Mouse (Mus musculus) left cerebral cortex, postnatal 36 days (tissue): Measurements from ENCODE around the gene Slc35a3. TPM values are rescaled to one million over a fixed set of nuclear protein-coding genes. Genes with fewer than 3 reads are reported as not detected.
A peak's percentile ranks its signal among the peaks of the same experiment; 100 is the strongest.
"Not testable (repeated sequence)": the region's sequence is repeated elsewhere in the genome, so short reads cannot be mapped to it uniquely, and the experiment has no call there.

Source experiments
- DNase-seq, 2 experiments: peaks; one replicate each; pipeline ENCODE4 v3.0.0; 2021 to 2022; ENCODE audit warnings: low spot score in 2 of 2, mixed read lengths in 1 of 2
- intact Hi-C: fragments of 180-260 bp; cut with DNase I; formaldehyde crosslinking; loops from one replicate; pipeline ENCODE4 v1.15.1; 2025
- total RNA-seq, 2 experiments: library from RNA; stranded (reverse); gene quantifications; 2 replicates each; pipeline ENCODE4 v1.2.3; 2021

The Slc35a3 gene
- 10 to 100 TPM; 12.9 to 13.5 TPM for total RNA-seq

DNA sequence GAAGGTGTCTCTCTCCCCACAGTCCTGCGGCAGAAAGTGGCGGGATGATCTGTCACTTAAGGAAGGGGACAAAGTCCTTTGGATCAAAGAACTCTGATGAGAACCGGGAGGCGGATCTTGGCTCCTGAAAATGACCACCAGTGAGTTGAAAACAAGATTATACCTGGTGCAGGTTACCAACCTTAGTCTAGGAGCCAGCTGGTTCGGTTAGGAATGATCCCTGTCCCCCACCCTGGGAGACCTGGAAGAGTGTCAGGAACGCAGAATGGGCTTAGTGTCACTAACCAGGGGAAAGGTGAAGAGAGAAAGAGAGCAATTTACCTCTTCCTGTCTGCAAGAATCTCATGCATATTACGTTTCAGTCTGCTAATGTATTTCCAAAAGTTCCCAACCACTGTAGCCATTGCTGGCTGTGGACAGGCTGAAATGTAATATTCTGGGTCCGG lies at the start of gene Slc35a3:
TSS of gene Slc35a3 (minus strand) at position 396 of the 446 bp plus-strand sequence.
- DNase-seq, result no peak
- intact Hi-C loops, result loop anchor here (5.0 kb wide), 1 partner anchor 50 kb away; the partner anchor contains the start of gene Mfsd14a

- DNase-seq, result no peak
- intact Hi-C loops, result no loop called here
These were observed 40.2 kb upstream of the Slc35a3 start for GRCm38 (mm10) chr3:116752818-116753217.

DNA sequence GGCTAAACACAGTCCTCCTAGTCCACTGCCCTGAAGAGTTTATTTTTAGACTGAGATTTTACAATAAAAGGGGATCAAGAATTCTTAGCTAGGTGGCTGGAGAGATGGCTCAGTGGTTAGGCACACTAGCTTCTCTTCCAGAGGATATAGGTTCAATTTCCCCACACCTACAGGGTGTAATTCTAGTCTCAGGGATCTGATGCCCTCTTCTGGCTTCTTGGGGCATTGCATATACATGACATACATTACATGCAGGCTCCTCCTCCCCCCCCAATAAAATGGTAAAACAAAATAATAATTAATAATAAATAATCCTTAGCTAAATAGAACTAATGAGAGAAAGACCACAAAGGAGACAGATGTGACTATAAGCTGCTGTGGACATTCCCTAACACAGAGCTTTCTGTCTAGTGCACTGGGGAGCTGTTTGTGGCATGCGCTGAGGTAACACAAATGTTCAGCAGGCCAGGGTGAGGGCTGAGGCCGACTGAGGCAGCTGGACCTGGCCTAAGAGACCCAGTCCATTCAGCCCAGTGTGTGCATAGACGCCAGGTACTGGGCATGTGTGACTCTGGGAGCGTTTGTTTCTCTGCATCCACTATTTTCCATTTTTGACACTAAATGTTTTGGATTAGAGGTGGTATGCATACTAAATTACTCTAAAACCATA lies 38.7 kb upstream of the Slc35a3 start:
- intact Hi-C loops, result no loop called here
- no peak for DNase-seq

GRCm38 (mm10) chr3:116748391-116749170 lies 36.0 kb upstream of the Slc35a3 start:
- no peak for DNase-seq
- intact Hi-C loops, result loop anchor here (5.0 to 10.0 kb wide), 3 partner anchors 154 to 414 kb away; partner anchors contain the start of genes Rtca and Sass6

- intact Hi-C loops, result loop anchor here (5.0 to 10.0 kb wide), 3 partner anchors 153 to 413 kb away; partner anchors contain the start of genes Rtca and Sass6
- not testable (repeated sequence) for DNase-seq
These were observed 35.0 kb upstream of the Slc35a3 start for GRCm38 (mm10) chr3:116747648-116748047.

DNA sequence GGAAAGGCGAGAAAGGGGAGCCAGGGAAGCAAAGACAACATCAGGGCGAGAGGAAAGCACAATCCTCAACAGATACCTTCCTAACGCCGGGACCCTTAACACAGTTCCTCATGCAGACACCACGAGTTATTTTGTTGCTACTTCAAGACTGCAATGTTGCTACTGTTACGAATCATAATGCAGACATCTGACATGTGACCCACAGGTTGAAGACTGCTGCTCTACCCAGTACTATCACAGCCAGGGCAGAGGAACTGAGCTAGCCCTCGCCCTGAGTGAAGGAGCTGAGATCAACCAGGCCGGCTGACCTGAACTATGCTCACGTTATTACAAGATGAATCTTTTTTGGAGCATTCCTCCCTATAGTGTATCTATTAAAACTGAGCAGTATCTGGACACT lies 28.3 kb upstream of the Slc35a3 start:
- DNase-seq, result no peak
- intact Hi-C loops, result loop anchor here (10.0 kb wide), 2 partner anchors 146 to 406 kb away; partner anchors contain the start of gene Sass6

GRCm38 (mm10) chr3:116740106-116740505 lies 27.5 kb upstream of the Slc35a3 start:
- intact Hi-C loops, result loop anchor here (10.0 kb wide), 2 partner anchors 145 to 405 kb away; partner anchors contain the start of gene Sass6
- no peak for DNase-seq

DNA sequence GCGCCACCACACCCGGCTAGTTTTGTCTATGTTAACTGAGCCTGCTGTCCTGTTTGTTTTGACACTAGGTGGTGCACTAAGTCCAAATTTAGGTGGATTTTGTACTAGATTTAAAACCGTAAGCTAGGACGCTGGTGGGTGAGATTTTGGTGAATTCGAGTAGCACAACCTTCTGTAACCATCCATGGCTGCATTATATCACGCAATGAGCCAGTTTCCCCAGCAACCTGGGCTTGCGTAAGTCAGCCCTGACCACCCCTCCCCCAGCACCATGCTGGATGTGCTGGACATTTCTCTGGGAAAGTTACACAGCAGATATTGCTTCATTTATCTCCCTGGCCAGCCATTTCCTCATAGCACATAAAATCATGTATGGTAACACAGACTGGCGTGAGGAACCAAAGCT lies 24.7 kb upstream of the Slc35a3 start:
- no peak for DNase-seq
- intact Hi-C loops, result no loop called here

GRCm38 (mm10) chr3:116729483-116730174 lies 17.0 kb upstream of the Slc35a3 start:
- no peak for DNase-seq
- intact Hi-C loops, result no loop called here

GRCm38 (mm10) chr3:116726807-116727206 lies 14.2 kb upstream of the Slc35a3 start:
- no peak for DNase-seq
- intact Hi-C loops, result no loop called here

DNA sequence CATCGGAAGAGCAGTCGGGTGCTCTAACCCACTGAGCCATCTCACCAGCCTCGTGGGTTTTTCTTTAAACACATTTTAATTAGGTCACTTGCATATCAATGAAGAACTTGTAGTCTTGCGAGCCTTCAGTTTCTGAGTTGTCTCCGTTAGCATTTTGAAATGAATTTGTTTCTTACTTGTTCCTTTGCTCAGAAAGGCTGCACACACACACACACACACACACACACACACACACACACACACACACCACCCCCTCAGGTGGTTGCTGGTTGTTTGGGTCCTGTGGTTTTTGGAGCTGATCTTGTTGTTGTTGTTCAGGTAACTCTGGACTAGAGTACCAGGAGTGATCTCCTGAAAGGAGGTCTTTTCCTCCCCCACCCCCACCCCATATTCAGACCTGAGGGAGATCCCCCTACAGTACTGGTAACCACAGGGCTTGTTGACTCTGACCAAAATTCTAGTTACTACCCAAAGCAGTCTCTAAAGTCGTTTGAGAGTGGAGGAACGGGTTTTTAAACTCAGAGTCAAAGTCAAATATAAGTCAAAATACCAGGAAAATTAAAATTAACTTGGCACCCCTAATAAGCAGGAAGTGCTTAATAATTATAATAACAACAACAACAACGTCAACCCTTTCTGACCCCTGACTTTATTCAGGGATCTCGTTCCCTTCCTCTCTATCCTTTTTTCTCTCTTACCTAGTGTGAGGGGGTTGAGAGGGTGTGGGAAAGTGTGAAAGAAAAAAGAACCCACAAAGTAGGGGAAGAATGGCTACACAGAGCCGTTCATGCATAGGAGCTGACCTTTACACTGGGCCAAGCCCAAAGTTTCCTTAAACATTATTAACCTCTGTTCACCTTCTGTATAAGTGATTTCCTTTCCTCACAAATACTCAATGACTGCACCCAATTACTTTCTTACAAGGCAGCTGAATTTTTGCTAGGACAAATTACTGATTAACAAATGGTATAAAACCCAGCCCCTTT lies 11.2 kb upstream of the Slc35a3 start:
- no peak for DNase-seq
- intact Hi-C loops, result no loop called here

DNA sequence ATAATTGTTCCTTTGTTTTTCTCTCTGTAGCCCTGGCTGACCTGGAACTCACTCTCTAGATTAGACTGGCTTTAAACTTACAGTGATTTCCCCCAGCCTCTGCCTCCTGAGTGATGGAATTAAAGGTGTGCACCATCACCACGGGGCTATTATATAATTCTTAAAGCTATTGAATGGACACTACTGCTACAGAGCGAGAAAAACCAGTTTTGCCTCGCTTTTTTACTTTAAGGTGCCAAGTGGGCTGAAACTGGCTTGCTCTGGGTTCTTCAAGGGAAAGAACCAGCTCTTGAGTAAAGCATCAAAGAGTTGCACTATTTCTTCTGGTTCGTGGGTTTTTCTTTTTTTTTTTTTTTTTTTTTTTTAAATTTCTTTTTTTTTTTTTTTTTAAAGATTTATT lies 10.3 kb upstream of the Slc35a3 start:
- intact Hi-C loops, result no loop called here
- DNase-seq, result no peak

GRCm38 (mm10) chr3:116718951-116719350 lies 6.3 kb upstream of the Slc35a3 start:
- intact Hi-C loops, result no loop called here
- DNase-seq, result no peak

DNA sequence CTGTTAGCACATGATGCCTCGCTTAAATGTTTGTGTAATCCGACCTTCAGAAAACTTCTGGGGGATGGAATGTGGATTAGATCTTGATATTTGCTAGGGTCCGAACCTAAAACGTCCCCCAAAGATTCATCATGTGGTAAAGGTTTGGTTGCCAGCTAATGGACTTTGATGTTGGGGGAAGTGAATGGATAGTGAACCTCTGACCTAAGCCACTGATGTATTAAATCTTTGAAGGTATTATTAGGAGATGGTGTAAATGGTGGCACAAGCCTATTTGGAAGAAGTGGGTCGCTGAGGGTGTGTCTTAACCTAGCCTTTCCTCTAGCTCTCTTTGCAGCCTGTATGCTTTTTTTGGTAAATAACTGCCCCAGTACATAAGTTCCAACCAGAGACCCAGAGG lies 400 bp upstream of the Slc35a3 start:
- intact Hi-C loops, result loop anchor here (5.0 kb wide), 1 partner anchor 51 kb away; the partner anchor contains the start of gene Mfsd14a
- no peak for DNase-seq

DNA sequence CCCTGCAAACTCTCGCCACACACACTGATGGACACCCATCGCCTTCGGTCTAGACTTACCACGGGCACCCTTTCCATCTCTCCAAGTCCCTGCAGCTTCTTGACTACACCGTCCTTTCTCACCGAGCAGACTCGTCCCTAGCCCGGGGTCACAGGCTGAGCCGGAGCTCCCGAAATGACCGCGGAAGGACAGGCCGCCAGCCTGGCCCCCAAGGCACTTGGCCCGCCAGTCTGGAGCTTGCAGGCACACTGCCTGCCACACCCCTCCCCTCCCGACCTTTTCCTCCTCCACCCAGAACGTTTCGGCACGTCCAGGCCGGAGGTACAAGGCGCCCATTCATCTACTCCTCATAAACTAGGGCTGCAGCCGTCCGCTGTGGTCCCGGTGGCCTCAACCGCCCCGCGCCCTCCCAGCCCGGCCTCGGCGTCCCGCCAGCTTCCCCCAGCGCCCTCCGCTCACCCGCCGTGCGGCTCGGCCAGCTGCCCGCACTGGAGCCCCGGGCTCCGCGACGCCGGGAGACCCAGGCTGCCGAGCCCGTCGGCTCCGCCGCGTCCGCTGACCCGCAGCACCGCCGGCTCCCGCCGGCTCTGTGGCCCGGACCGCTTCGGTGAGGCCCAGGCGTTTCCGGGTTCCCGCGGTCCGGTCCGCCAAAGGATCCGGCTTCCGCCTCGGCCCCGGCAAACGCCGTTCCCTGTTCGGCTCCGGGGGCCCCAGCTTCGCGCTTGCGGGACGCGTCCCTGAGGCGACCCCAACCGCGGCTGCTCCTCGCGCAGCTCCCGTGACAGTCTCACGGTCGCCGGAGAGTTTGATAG lies 801 bp downstream of the Slc35a3 start:
- peak; percentile 84 to 87 for DNase-seq
- intact Hi-C loops, result loop anchor here (5.0 kb wide), 1 partner anchor 50 kb away; the partner anchor contains the start of gene Mfsd14a

DNA sequence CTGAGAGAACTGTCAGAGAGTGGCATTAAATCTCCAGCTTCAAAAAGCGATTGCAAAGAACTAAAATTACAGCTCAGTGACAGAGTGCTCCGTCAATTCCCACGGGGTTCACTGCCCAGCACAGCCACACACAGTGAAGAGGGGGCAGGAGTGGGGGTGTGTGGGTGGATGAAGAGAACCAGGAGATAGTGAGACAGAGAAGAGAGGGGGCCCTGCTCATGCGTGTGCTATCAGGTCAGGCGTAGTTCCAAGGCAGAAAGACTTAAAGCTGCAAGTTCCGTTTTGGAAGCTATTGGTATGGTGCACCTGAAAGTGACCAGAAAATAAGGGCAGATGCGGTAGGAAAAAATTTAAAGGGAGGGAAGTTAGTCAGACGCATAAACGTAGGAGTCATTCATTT lies 1.7 kb downstream of the Slc35a3 start:
- intact Hi-C loops, result loop anchor here (5.0 kb wide), 1 partner anchor 49 kb away; the partner anchor contains the start of gene Mfsd14a
- DNase-seq, result no peak

- DNase-seq, result no peak
- intact Hi-C loops, result no loop called here
These were observed 6.9 kb downstream of the Slc35a3 start for GRCm38 (mm10) chr3:116705637-116706204.
